Mouse (Mus musculus): ENCODE measurements around the gene Lrp6. TPM values are rescaled to one million over a fixed set of nuclear protein-coding genes. Genes with fewer than 3 reads are reported as not detected.

Gene Lrp6
- polyA plus RNA-seq, 1 experiment from 2014 or later, result 14.6 TPM

DNA sequence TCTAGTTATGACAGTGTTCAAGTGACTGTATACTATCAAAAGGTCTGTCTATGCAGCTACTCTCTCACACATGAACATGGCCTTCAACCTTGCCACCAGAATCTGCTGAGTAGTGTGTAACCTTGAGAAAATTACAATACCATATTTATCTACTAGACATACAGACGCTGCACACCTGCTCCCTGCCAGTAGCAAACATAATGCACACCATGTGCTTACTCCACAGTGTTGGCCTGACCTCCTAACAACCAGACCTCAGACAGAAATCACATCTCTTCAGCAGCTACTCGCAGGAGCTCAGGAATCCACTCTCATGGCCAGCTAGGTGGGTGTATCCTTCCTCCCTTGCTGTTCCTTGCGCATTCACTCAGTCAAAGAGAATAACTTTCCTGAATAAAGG, 21.9 kb downstream of the Lrp6 start:
- no peak for ATAC-seq (ENCODE audit: low FRiP score)
- Histone ChIP-seq H3K4me1 (peaks cover 24% of the 10 kb centered on the region), H3K4me2 (no peak overlapping the region), H3K27ac (replicated peaks) (0 out of 2 replicates have a peak overlapping the region, but pooled peaks have one; percentile 9), H3K36me3 (no peaks in the 10 kb centered on the region), H3K27me3 (replicated peaks) (no peaks in the 10 kb centered on the region), H3K9me3 (replicated peaks) (no peaks in the 10 kb centered on the region), H3K4me3 (replicated peaks) (no peak overlapping the region), H3K9ac (replicated peaks) (no peak overlapping the region)
- WGBS, result 78% methylated on average over 3 of the region's 3 CpGs

DNA sequence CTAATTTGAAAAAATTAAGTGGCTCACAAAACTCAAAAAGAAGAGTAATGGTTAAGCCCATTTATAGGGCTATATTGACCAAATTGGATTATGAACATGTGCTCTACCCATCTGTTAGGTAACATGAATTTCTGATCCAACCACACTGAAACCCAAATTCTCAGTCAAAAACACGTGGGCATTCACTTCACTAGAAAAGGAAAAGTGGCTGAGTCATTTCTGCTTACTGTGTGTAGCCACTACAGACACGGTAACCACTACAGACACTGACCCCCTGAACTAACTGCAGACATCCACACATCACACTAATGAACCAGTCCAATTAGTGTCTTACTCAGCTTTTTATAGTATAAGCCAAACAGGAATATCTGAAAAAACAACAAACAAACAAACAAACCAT, 22.7 kb downstream of the Lrp6 start:
- H3K4me2 ChIP-seq, result no peak overlapping the region
- no peaks in the 10 kb centered on the region for H3K27me3 ChIP-seq (replicated peaks)
- H3K4me1 ChIP-seq, result peaks cover 24% of the 10 kb centered on the region
- 69% methylated on average over 2 of the region's 2 CpGs for WGBS
- no peaks in the 10 kb centered on the region for H3K9me3 ChIP-seq (replicated peaks)
- H3K4me3 ChIP-seq (replicated peaks), result no peak overlapping the region
- no peak overlapping the region for H3K9ac ChIP-seq (replicated peaks)
- no peak for ATAC-seq (ENCODE audit: low FRiP score)
- no peak overlapping the region for H3K27ac ChIP-seq (replicated peaks)
- no peaks in the 10 kb centered on the region for H3K36me3 ChIP-seq

DNA sequence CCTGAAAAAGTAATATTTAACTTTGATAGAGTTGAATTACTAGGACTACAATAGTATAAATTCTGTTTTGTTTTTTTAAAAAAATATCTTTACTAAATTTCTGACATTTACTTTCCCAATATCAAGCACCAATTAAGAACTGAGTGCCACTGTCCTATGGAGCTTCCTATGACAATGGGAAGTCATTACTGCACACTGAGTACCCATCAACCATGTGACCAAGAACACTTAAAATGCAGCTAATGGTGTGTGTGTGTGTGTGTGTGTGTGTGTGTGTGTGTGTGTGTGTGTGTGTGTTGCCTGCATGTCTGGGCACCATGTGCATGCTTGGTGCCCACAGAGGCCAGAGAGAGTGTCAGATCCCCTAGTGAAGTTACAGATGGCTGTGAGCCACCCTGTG, 23.2 kb downstream of the Lrp6 start:
- no peak overlapping the region for H3K27ac ChIP-seq (replicated peaks)
- ATAC-seq (ENCODE audit: low FRiP score), result no peak
- H3K4me3 ChIP-seq (replicated peaks), result no peak overlapping the region
- no peaks in the 10 kb centered on the region for H3K36me3 ChIP-seq
- peaks cover 24% of the 10 kb centered on the region for H3K4me1 ChIP-seq
- no peaks in the 10 kb centered on the region for H3K9me3 ChIP-seq (replicated peaks)
- H3K27me3 ChIP-seq (replicated peaks), result no peaks in the 10 kb centered on the region
- no peak overlapping the region for H3K9ac ChIP-seq (replicated peaks)
- no peak overlapping the region for H3K4me2 ChIP-seq

DNA sequence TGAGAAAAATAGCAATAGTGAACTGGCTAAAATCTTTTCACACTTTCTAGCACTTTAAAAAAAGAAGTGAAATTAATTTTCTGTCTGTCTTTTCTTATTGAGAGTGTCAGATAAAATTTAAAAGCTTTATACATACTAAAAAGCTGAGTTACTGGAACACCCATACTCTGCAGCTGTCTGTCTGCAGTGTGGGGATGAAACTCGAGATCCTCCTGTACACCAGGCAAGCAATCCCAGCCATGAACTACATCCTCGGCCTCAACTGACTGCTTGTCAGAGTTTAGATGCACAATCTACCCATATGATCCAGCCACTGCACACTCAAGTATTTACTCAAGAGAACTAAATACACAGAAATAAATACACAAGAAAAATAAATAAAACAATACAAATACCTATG, 24.4 kb downstream of the Lrp6 start:
- Histone ChIP-seq H3K27me3 (replicated peaks) (no peaks in the 10 kb centered on the region), H3K9me3 (replicated peaks) (no peaks in the 10 kb centered on the region), H3K9ac (replicated peaks) (no peak overlapping the region), H3K4me3 (replicated peaks) (no peak overlapping the region), H3K36me3 (no peaks in the 10 kb centered on the region), H3K4me1 (peaks cover 24% of the 10 kb centered on the region), H3K4me2 (no peak overlapping the region), H3K27ac (replicated peaks) (no peak overlapping the region)
- ATAC-seq (ENCODE audit: low FRiP score), result no peak
- WGBS, result 96% methylated on average over 2 of the region's 2 CpGs

DNA sequence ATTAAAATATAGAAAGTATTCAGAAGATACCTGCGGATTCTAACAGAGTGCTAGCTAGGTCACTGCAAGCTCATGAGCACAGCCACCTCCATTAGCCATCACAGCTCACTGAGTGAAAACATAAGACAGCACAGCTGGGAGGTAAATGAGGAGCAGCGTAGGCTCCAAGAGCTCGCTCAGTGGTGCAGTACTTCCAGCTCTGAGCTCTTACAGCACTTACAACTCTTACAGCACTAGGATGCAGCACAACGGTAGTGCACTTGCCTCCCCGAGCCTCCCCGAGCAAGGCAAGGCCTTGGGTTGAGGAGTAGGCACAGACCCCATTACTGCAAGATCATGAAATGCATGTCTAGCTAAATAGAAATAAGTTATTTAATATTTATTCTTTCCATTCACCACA, 26.6 kb downstream of the Lrp6 start:
- no peak overlapping the region for H3K4me3 ChIP-seq (replicated peaks)
- no peak overlapping the region for H3K4me2 ChIP-seq
- H3K27ac ChIP-seq (replicated peaks), result no peak overlapping the region
- H3K4me1 ChIP-seq, result peaks cover 17% of the 10 kb centered on the region
- 84% methylated on average over 6 of the region's 6 CpGs for WGBS
- H3K9me3 ChIP-seq (replicated peaks), result no peaks in the 10 kb centered on the region
- H3K9ac ChIP-seq (replicated peaks), result no peak overlapping the region
- H3K36me3 ChIP-seq, result no peaks in the 10 kb centered on the region
- H3K27me3 ChIP-seq (replicated peaks), result no peaks in the 10 kb centered on the region
- no peak for ATAC-seq (ENCODE audit: low FRiP score)

DNA sequence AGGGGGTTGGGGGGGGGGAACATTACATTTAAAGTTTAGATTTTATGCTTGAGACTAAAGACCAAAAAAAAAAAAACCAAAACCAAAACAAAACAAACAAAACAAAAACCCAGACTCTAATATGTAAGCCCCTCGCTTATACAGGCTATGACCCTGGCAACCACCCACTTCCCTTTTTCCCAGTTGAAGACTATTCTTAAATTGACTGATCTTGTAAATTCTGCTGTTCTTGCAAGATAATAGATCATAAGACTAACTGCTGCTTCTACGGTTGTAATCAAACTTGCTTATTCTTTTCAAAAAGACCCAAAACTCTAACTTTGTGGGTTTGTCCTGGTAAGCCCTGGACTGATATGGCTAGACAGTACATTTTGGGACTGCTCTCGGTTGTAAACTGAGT, 27.3 kb downstream of the Lrp6 start:
- H3K27ac ChIP-seq (replicated peaks), result no peak overlapping the region
- WGBS, result 91% methylated on average over 3 of the region's 3 CpGs
- ATAC-seq (ENCODE audit: low FRiP score), result no peak
- H3K9me3 ChIP-seq (replicated peaks), result no peaks in the 10 kb centered on the region
- no peaks in the 10 kb centered on the region for H3K27me3 ChIP-seq (replicated peaks)
- H3K4me1 ChIP-seq, result peaks cover 17% of the 10 kb centered on the region
- no peak overlapping the region for H3K4me2 ChIP-seq
- no peak overlapping the region for H3K4me3 ChIP-seq (replicated peaks)
- no peaks in the 10 kb centered on the region for H3K36me3 ChIP-seq
- H3K9ac ChIP-seq (replicated peaks), result no peak overlapping the region

DNA sequence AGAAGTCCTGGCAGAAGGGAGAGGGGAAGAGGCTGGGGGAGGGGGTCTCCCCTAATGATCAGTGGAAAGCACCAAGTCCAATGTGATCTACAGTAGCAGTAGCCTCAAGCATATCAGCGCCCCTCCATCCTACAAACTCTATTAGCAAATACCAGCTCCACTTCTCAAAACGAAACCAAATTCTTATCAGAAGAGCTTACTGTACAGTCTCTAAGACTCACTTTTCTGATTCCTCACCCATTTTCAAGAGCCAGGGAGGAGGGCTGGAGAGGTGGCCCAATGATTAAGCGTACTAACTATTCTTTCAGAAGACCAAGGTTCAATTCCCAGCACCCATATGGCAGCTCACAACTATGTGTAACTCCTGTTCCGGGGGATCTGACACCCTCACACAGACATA, 28.0 kb downstream of the Lrp6 start:
- no peak for ATAC-seq (ENCODE audit: low FRiP score)
- Histone ChIP-seq H3K36me3 (no peaks in the 10 kb centered on the region), H3K9ac (replicated peaks) (no peak overlapping the region), H3K27me3 (replicated peaks) (no peaks in the 10 kb centered on the region), H3K4me3 (replicated peaks) (no peak overlapping the region), H3K4me2 (no peak overlapping the region), H3K9me3 (replicated peaks) (no peaks in the 10 kb centered on the region), H3K27ac (replicated peaks) (no peak overlapping the region), H3K4me1 (peaks cover 12% of the 10 kb centered on the region)
- 95% methylated on average over 4 of the region's 4 CpGs for WGBS

DNA sequence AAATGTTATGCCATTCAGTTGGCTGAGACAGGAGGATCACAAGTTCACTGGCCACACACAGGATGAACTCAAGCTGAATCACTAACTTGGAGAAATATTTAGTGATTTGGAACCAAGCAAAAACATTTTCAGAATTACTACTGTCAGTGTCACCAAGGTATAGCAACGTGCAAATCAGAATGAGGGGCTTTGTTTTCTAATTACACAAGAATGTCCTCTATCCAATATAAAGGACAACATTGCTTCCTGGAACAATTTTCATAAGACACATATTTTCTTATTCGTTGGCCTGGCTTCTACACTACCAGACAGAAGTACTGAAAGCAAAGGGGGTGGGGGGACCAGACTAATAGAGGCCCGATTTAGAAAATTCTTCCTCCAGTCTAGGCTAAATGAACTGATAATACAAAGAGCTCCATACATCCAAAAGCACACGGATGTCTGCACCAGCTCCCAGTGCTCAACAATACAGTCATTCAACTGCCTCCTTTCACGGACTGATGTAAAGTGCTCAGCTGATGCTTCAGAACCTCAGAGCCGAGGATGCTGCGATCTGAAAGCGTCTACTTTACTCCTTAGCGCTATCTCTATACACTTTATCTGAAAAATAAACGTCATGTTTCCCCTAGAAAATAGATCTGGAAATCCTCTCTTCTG, 29.2 kb downstream of the Lrp6 start:
- peak overlapping the region; percentile 41; the same call in 1 of the 2 replicates for H3K27ac ChIP-seq (replicated peaks)
- no peaks in the 10 kb centered on the region for H3K27me3 ChIP-seq (replicated peaks)
- no peak overlapping the region for H3K9ac ChIP-seq (replicated peaks)
- no peak for ATAC-seq (ENCODE audit: low FRiP score)
- H3K4me1 ChIP-seq, result peaks cover 7% of the 10 kb centered on the region; the same call in 1 of the 2 replicates
- no peaks in the 10 kb centered on the region for H3K36me3 ChIP-seq
- no peak overlapping the region for H3K4me3 ChIP-seq (replicated peaks)
- H3K4me2 ChIP-seq, result 0 out of 2 replicates have a peak overlapping the region, but pooled peaks have one; percentile 9
- H3K9me3 ChIP-seq (replicated peaks), result no peaks in the 10 kb centered on the region
- WGBS, result 40% methylated on average over 10 of the region's 10 CpGs

DNA sequence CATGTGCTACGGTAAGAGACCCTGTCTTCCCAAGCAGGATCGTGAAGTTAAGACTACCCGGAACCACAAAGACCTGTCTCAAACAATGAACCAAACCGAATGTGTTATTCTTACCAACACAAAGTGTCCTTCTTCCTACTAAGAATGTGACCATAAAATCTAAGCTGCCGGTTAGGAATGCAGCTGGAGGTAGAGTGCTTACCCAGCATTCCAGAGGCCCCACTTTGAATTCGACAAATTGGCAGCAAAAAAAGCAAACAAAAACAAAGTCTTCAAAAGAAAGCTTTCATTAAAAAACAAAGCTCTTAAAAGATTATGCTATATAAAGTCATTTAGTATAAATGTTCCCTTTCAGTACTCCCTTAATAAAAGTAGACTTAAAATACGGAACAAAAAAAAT, 31.6 kb downstream of the Lrp6 start:
- no peaks in the 10 kb centered on the region for H3K27me3 ChIP-seq (replicated peaks)
- H3K4me1 ChIP-seq, result peaks cover 7% of the 10 kb centered on the region; the same call in 1 of the 2 replicates
- H3K9ac ChIP-seq (replicated peaks), result no peak overlapping the region
- no peaks in the 10 kb centered on the region for H3K9me3 ChIP-seq (replicated peaks)
- H3K36me3 ChIP-seq, result no peaks in the 10 kb centered on the region
- 29% methylated on average over 7 of the region's 7 CpGs for WGBS
- no peak overlapping the region for H3K4me3 ChIP-seq (replicated peaks)
- H3K4me2 ChIP-seq, result no peak overlapping the region
- H3K27ac ChIP-seq (replicated peaks), result no peak overlapping the region
- no peak for ATAC-seq (ENCODE audit: low FRiP score)

DNA sequence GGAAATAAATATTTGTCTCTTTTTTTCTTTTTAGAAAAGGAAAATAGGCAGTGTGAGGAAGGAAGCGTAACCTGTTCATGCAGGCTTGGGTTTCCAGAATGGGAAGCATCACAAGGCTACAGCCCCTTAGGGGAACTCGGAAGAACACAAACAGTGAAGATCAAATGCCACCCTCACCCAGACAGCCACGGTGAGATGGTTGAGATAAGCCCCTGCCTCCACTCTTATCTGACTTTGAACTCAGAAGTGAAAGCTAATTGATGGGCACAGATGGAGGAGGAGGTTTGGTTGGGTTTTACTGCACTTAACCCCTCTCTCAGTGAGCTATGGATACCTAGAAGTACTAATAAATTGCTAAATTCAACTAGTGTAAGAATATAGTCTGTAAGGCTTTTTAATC, 33.7 kb downstream of the Lrp6 start:
- H3K27ac ChIP-seq (replicated peaks), result no peak overlapping the region
- H3K4me2 ChIP-seq, result no peak overlapping the region
- WGBS, result 72% methylated on average over 3 of the region's 3 CpGs
- no peak for ATAC-seq (ENCODE audit: low FRiP score)
- H3K36me3 ChIP-seq, result no peaks in the 10 kb centered on the region
- no peak overlapping the region for H3K4me3 ChIP-seq (replicated peaks)
- H3K27me3 ChIP-seq (replicated peaks), result no peaks in the 10 kb centered on the region
- H3K4me1 ChIP-seq, result peaks cover 7% of the 10 kb centered on the region
- H3K9me3 ChIP-seq (replicated peaks), result no peaks in the 10 kb centered on the region
- H3K9ac ChIP-seq (replicated peaks), result no peak overlapping the region

DNA sequence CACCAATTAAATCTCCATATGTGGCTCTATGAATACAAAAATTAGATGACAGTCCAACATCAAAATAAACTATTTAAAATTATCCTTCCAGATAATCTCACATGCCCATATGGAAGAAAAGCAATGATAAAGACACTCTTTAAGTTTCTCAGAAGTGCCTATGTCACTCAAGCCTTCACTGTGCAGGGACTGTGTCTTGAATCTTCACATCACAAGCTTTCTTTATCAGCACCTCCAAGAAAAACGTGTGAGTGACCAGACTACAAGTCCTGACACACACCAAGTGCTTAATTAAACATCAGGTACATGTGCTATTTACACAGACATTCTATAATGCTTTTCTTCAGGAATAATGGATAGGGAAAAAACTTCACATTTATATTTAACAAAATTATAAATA, 34.8 kb downstream of the Lrp6 start:
- H3K4me2 ChIP-seq, result no peak overlapping the region
- no peak overlapping the region for H3K4me3 ChIP-seq (replicated peaks)
- no peak overlapping the region for H3K9ac ChIP-seq (replicated peaks)
- WGBS, result 76% methylated on average over 1 of the region's 1 CpGs
- no peaks in the 10 kb centered on the region for H3K27me3 ChIP-seq (replicated peaks)
- H3K27ac ChIP-seq (replicated peaks), result no peak overlapping the region
- H3K36me3 ChIP-seq, result no peaks in the 10 kb centered on the region
- H3K9me3 ChIP-seq (replicated peaks), result no peaks in the 10 kb centered on the region
- no peak for ATAC-seq (ENCODE audit: low FRiP score)
- H3K4me1 ChIP-seq, result peaks cover 16% of the 10 kb centered on the region

DNA sequence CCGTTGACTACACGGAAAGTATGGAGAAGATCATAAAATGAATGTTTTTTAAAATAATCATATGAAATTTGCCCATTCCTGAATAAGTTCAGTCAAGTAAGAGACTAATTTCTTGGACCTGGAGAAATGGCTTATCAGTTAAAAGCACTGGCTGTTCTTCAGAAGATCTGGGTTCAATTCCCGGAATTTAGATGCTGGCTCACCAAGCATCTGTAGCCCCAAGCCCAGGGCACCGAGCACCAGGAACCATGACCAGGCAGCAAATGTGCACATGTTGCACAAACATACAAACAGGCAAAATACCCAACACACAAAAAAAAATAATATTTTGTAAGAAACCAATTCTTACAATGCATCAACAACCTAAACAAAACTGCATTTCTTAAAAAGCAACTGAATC, 37.4 kb downstream of the Lrp6 start:
- ATAC-seq (ENCODE audit: low FRiP score), result no peak
- H3K9me3 ChIP-seq (replicated peaks), result no peaks in the 10 kb centered on the region
- no peaks in the 10 kb centered on the region for H3K27me3 ChIP-seq (replicated peaks)
- H3K27ac ChIP-seq (replicated peaks), result no peak overlapping the region
- 90% methylated on average over 4 of the region's 4 CpGs for WGBS
- H3K36me3 ChIP-seq, result no peaks in the 10 kb centered on the region
- peaks cover 12% of the 10 kb centered on the region for H3K4me1 ChIP-seq
- no peak overlapping the region for H3K4me2 ChIP-seq
- H3K4me3 ChIP-seq (replicated peaks), result no peak overlapping the region
- no peak overlapping the region for H3K9ac ChIP-seq (replicated peaks)

DNA sequence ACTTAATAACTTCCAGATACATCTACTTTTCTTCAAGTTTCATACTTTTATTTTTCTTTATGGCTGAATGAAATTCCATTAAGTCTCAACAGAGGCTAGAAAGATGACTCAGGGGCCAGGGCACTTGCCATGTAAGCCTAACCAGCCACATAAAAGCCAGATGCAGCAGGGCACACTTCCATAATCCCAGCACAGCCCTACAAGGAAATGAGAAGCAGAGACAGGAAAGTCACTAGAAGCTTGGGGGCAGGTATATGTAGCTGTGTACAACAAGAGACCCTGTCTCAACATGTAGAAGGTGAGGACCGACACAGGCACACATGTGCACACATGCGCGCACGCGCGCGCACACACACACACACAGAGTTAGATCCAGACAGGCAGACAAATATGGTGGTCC, 38.4 kb downstream of the Lrp6 start:
- ATAC-seq (ENCODE audit: low FRiP score), result no peak
- Histone ChIP-seq H3K36me3 (no peaks in the 10 kb centered on the region), H3K9me3 (replicated peaks) (no peaks in the 10 kb centered on the region), H3K27ac (replicated peaks) (no peak overlapping the region), H3K4me1 (peaks cover 14% of the 10 kb centered on the region), H3K9ac (replicated peaks) (no peak overlapping the region), H3K27me3 (replicated peaks) (no peaks in the 10 kb centered on the region), H3K4me3 (replicated peaks) (no peak overlapping the region), H3K4me2 (no peak overlapping the region)
- WGBS, result 95% methylated on average over 7 of the region's 7 CpGs
